Mouse (Mus musculus): ENCODE measurements around the gene Stx2.
"Not testable (repeated sequence)": the region's sequence is repeated elsewhere in the genome, so short reads cannot be mapped to it uniquely, and the experiment has no call there.

Gene Stx2

GRCm38 (mm10) chr5:129009577-129009976 is 1.2 kb upstream of the Stx2 start:
- DNase-seq = no peak

DNA sequence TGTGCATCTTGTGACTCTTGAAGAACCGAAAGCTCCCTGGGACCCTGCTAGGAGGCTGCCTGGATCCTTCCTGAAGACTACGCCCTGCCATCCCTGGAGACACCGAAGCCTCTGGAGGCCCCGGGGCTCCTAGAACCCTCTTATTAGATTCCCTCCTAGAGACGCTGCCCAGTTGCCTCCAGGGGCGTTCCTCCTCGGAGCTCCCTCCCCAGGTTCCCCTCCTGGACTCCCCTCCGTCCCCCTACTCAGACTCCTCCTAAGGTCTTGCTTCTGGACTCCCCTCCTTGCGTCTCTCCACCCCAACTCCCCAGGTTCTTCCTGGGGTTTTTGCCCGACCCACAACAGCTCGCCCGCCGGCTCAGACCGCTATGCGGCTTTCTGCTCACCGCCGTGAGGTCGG is 366 bp downstream of the Stx2 start:
- no peak for DNase-seq

DNA sequence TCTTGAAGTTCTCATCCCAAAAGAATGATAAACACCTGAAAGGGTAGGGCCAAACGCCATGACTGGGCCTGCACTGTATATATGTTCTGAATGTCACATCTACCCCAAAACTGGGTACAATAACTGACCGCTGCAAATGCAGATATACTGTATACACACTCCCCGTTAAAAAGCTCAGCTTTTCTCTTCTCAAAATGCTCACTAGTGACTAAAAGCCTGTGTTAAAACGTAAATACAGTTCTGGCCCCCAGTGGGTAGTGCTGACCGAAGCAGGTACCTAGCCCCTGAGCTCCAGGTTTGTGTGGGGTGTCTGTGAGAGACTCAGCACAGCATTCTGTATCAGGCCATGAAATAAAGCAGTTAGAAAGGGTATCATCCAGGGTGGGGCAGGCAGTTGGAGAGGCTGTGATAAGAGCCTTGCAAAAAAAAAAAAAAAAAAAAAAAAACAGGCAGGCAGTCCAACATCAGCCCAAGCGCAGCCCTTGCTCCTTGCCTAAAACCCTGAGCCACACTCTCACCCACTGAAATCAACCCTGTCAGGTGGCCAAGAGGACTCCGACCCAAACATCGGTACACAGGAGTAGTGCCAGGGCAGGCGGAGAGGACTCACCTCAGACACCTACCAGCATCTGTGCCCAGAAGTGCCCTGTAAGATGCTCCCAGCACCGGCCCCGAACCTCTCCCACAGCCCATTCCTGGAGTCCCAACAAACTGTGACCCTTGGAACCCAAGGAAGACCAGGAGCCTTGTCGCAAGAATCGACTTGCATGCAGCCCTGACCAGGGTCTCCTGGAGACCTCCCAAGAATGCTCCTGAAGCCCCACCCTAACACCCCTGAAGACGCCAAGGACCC is 1.0 kb downstream of the Stx2 start:
- no peak for DNase-seq

GRCm38 (mm10) chr5:129006031-129006788 is 2.2 kb downstream of the Stx2 start:
- peak; percentile 31 for DNase-seq

DNA sequence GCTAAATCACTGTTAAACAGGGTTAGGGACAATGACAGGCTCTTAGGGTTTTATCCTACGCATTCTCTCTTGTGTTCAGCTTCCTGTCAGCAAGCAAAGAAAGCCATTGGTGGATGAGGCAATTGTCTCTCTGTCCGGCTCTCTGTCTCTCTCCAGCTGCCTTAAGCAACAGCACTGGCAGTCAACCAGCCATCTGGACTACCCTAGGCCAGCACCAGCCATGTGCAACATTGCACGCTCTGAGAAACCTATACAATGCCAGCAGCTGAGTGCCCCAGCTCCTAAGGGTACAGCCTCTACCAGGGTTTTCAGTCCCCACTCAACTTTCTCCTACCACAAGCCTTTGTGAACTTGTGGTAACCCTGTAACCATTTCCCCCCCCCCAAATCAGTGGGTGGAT is 3.0 kb downstream of the Stx2 start:
- DNase-seq = no peak

DNA sequence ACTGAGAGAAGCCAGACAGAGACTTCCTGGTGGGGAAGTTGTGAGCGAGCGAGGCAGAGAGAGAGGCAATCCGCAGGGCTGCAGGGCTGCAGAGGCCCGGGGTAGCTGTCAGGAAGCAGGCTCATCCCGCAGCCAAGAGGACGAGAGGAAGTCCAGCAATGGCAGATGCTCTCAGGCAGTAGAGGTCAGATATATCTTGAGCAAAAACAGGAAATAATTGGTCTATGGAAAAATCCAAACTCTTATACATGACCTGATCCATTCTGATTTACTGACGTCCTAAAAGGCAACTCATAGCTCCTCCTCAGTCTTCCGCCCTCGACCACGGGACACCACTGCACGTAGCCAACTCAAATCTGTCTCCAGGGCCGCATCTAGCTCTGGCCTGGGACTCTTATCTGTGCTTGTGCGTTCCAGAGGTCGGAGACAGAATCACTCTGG is 5.8 kb downstream of the Stx2 start:
- no peak for DNase-seq

- no peak for DNase-seq
Measured at GRCm38 (mm10) chr5:129000706-129001468, 7.5 kb downstream of the Stx2 start.

DNA sequence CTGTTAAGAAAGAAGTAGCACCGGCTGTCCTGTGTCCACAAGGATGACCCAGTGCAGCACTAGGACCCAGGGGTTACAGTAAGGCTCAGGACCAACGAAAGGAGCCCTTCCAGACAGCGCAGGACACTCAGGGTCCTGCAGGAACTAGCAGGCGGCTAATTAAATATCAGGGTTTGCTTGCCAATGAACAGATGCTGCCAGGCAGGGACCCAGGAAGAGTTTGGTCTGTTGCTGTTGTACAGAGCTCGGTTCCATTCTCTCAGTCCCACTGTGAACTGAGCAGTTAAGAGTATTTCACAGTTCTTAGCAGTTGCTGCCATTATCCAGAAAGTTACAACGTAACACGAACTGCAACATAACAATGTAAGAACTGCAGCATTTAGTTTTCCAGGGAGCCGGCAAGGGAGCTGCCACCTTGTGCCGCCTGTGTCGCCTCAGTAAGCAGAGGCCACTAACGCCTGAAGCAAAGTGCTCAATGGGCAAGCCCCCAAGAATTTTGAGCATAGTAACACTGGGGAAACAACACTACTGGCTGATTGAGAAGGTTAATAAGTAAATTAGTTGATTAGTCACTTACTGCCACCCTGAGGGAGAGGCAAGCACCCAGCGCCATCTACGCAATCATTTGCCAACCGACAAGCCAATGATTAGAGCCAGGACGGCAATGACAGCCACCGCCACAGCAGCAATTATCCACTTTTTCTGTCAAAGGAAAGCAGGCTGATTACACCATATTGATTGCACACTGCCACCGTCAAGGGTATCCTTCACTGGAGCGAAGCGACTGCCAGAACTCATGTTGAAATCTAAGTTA is 21.0 kb downstream of the Stx2 start:
- DNase-seq = no peak

DNA sequence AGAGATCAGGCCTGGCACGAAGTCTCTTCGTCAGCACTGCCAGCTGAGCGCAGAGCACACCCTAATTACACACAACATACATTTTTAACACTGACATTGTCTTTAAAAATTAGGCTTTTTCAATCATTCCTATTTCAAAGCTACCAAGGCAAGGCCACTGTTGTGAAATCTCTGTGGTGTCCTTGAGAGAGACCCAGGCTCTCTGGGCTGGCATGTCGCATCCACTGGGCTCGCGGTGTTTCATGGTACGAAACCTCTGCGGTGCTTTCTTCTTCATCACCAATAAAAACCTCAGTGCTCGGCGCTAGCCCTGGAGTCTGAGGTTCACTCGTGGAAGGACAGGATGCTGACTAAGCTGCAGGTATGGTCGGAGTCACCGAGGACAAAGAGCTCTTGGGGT is 22.4 kb downstream of the Stx2 start:
- DNase-seq = no peak

DNA sequence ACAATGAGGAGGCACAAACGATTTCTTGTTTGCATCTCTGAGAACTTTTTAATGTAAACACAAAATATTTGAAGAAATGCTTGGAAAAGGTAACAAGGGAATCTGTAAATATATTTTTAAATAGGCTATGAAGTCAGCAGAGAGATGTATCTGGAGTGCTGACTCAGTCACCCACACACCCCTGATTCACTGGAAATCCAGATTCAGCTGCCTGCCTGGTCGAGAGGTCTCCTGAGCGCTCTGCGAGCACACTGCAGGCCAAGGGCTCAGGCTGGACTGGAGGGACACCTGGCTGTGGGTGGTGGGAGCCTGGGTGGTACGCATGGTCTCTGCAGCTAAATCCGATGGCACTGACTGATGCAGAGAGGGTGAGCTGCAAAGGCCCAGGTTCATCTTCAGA is 23.8 kb downstream of the Stx2 start:
- no peak for DNase-seq

DNA sequence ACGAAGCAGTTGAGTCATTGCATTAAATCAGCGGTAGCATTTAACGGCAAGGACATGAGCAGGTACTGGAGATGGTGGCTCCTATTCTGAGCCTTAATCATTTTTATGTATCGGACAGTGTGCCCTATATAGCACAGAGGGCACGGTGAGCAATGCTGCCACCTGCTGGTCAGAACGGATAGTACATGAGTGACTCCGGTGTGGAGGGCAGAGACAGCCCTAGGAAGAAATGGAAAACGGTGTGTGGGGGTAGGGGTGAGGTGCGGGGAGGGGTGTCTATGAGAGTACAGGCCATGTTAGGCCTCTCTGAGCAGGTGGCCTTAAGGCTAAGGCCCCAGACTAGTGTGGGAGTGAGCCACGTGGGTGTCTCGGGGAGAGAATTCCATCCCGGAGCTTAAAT is 26.8 kb downstream of the Stx2 start:
- DNase-seq = peak; percentile 69

DNA sequence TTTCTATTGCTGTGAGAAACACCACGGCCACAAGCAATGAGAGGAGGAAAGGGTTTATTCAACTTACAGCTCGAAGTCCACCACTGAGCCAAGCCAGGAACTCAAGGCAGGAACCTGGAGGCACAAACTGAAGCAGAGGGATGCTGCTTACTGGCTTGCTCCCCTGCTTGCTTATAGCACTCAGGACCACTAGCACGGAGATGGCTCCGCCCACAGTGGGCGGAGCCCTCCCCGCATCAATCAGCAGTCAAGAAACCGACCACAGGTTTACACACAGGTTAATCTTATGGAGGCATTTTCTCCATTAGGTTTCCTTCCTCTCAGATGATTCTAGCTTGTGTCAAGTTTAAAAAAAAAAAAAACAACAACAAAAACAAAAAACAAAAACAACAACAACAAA is 27.5 kb downstream of the Stx2 start:
- no peak for DNase-seq

DNA sequence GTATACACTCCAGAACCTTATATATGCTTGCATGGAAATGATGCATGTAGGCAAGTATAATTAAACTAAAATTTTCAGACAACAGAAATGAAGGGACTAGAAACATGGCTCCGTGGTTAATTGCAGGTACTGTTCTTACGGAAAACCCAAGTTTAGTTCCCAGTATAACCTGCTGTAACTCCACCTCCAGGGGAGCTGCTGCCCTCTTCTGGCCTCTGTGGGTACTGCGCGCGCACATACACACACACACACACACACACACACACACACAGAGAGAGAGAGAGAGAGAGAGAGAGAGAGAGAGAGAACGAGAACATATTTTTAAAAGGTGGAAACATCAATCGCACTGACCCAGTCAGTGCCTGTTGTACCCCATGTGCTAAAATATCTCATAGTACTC is 29.4 kb downstream of the Stx2 start:
- no peak for DNase-seq

- not testable (repeated sequence) for DNase-seq
Measured at GRCm38 (mm10) chr5:128977466-128977865, 30.9 kb downstream of the Stx2 start.

DNA sequence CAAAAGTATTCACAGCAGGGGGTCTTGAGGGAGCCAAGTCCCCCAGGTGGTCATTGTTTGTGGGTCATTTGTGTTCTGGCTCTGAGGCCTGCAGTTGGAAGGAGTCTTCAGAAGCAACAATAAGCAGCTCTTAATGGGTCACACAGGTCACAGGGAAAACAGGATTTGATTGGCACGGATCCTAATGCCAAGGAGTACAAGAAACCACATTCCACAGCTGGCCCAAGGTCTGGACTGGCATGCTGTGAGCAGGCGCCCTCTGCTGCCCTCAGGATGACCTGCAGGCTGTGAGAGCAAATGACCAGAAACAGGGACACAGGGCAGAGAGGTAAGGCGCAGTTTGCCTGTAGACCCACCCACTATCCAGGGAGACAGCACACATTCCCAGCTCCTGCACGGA is 32.1 kb downstream of the Stx2 start:
- peak; percentile 24 for DNase-seq

- DNase-seq = peak; percentile 61
Measured at GRCm38 (mm10) chr5:128971298-128971697, 37.1 kb downstream of the Stx2 start.

- no peak for DNase-seq
Measured at GRCm38 (mm10) chr5:128970878-128971277, 37.5 kb downstream of the Stx2 start.

- DNase-seq = no peak
Measured at GRCm38 (mm10) chr5:128964353-128964752, 44.0 kb downstream of the Stx2 start.

GRCm38 (mm10) chr5:128958916-128959315 is 49.5 kb downstream of the Stx2 start:
- DNase-seq = no peak

GRCm38 (mm10) chr5:128954371-128954770 is 54.0 kb downstream of the Stx2 start:
- peak; percentile 24 for DNase-seq

- DNase-seq = no peak
Measured at GRCm38 (mm10) chr5:128953278-128954070, 54.9 kb downstream of the Stx2 start, which contains the start of gene Rimbp2. Rimbp2 (minus strand) TSS chr5:128953486.

All from thymus, postnatal 14 days (tissue).